ENCODE assay signal across 12 mouse cellular contexts in the genomic region with DNA sequence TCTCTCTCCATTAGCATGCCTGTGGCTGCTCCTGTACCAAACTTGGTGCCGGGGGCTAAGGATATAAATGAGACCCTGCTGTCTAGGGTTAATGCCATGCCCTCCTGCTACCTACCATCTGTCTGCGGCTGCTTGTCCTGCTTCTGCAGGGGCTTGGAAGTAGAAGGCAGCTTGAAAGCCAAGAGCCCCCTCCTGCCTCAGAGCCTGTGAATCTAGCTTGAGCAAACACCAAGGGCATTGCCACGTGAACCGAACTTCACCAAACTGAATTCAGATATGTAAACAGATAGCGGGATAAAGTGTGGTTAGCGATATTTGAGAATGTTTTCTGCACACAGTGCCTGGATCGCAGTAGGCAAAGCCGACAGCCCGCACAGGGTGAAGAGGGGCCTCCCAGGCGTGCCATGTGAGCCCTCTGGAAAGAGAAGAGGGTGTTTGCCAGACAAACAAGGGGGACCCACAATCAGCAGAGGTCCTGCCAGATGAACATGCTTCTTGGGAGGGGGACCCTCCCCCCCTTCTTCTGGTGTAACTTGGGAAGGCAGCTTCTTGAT.
A peak's percentile ranks its signal among the peaks of the same experiment; 100 is the strongest.
DNase-seq lines count a peak whose midpoint lies in the region; ATAC-seq lines count a peak whose summit lies in the region.
"Had no signal": no experiment of that assay in that cellular context is flagged by ENCODE, and none has a peak within 500 bp of the region (broad histone marks: within the 10 kb centered on the region; RNA-seq: fewer than 3 reads in every experiment).

No protein-coding gene starts in this region.

- DNase-seq in kidney, adult 11 months, result no peak
- no peak for DNase-seq in forebrain, embryonic 10.5 days (ENCODE audit: extremely low spot score, low spot score)
- no peak for DNase-seq in heart, postnatal 36 days
- DNase-seq in left cerebral cortex, postnatal 36 days (ENCODE audit: low spot score in 2 of 2), result no peak
- no peak for DNase-seq in layer of hippocampus, postnatal 25 days (ENCODE audit: extremely low spot score in 1 of 2, low spot score in 1 of 2)
- DNase-seq: cerebellum, adult 11 months; heart, postnatal 10 days; layer of hippocampus, adult 9-11 months had no signal

- H3K4me1 ChIP-seq in kidney, embryonic 16.5 days (ENCODE audit: insufficient read depth, low read length), result peaks cover 16% of the 10 kb centered on the region; the same call in 1 of the 2 replicates
- peaks cover 38% of the 10 kb centered on the region for H3K4me1 ChIP-seq in forebrain, embryonic 10.5 days
- peaks cover 29% of the 10 kb centered on the region for H3K4me1 ChIP-seq in hindbrain, embryonic 16.5 days (ENCODE audit: control insufficient read depth, insufficient read depth, low read depth, low read length)
- peaks cover 55% of the 10 kb centered on the region for H3K4me1 ChIP-seq in neural tube, embryonic 13.5 days (replicated peaks)

- intact Hi-C loops in heart, postnatal 36 days (cut with DNase I), result no loop called here
- intact Hi-C loops in left cerebral cortex, postnatal 36 days (cut with DNase I), result loop anchor here (10.0 kb wide), 1 partner anchor 72 kb away; no protein-coding TSS in a partner anchor

- H3K4me2 ChIP-seq in kidney, embryonic 16.5 days (replicated peaks; ENCODE audit: low read depth, low read length), result peak overlapping the region; percentile 21; the same call in 1 of the 2 replicates
- peak overlapping the region; percentile 22; the same call in 1 of the 2 replicates for H3K4me2 ChIP-seq in hindbrain, embryonic 16.5 days (ENCODE audit: low read length)
- H3K4me2 ChIP-seq in neural tube, embryonic 13.5 days, result no peak overlapping the region

- peaks cover 10% of the 10 kb centered on the region for H3K9me3 ChIP-seq in kidney, embryonic 16.5 days (ENCODE audit: low read length)
- peaks cover 8% of the 10 kb centered on the region for H3K9me3 ChIP-seq in forebrain, embryonic 10.5 days
- H3K9me3 ChIP-seq in hindbrain, embryonic 16.5 days (ENCODE audit: control insufficient read depth, low read length), result no peaks in the 10 kb centered on the region
- no peaks in the 10 kb centered on the region for H3K9me3 ChIP-seq in neural tube, embryonic 13.5 days

- ATAC-seq in kidney, embryonic 16.5 days (ENCODE audit: low FRiP score, low TSS enrichment), result no peak; the same call in 1 of the 2 replicates
- peak; percentile 82 for ATAC-seq in hindbrain, embryonic 16.5 days
- ATAC-seq in neural tube, embryonic 13.5 days (ENCODE audit: low read depth), result peak; percentile 68
- ATAC-seq: activated CD4-positive, CD25-positive, alpha-beta regulatory T cell, adult 4 months had no signal

- H3K27me3 ChIP-seq in kidney, embryonic 16.5 days (ENCODE audit: insufficient read depth, low read length), result no peaks in the 10 kb centered on the region
- H3K27me3 ChIP-seq in forebrain, embryonic 10.5 days (ENCODE audit: poor library complexity, severe bottlenecking), result no peaks in the 10 kb centered on the region
- H3K27me3 ChIP-seq in hindbrain, embryonic 16.5 days (replicated peaks; ENCODE audit: control insufficient read depth, insufficient read depth, low read length), result no peaks in the 10 kb centered on the region
- no peaks in the 10 kb centered on the region for H3K27me3 ChIP-seq in neural tube, embryonic 13.5 days

- peaks cover 7% of the 10 kb centered on the region for H3K36me3 ChIP-seq in kidney, embryonic 16.5 days (ENCODE audit: insufficient read depth, low read length)
- peaks cover 78% of the 10 kb centered on the region for H3K36me3 ChIP-seq in forebrain, embryonic 10.5 days (replicated peaks)
- H3K36me3 ChIP-seq in hindbrain, embryonic 16.5 days (ENCODE audit: control insufficient read depth, insufficient read depth, low read length), result no peaks in the 10 kb centered on the region
- peaks cover 16% of the 10 kb centered on the region for H3K36me3 ChIP-seq in neural tube, embryonic 13.5 days

- 0 out of 2 replicates have a peak overlapping the region, but pooled peaks have one; percentile 16 for H3K9ac ChIP-seq in kidney, embryonic 16.5 days (replicated peaks; ENCODE audit: low read length)
- no peak overlapping the region for H3K9ac ChIP-seq in hindbrain, embryonic 16.5 days (ENCODE audit: low read depth, low read length)
- H3K9ac ChIP-seq in neural tube, embryonic 13.5 days, result 0 out of 2 replicates have a peak overlapping the region, but pooled peaks have one; percentile 26

- no peak overlapping the region for H3K27ac ChIP-seq in kidney, embryonic 16.5 days (ENCODE audit: low read length)
- H3K27ac ChIP-seq in forebrain, embryonic 10.5 days, result peak overlapping the region; percentile 48
- peak overlapping the region; percentile 58 for H3K27ac ChIP-seq in hindbrain, embryonic 16.5 days (ENCODE audit: low read depth, low read length)
- peak overlapping the region; percentile 76 for H3K27ac ChIP-seq in neural tube, embryonic 13.5 days (replicated peaks)

- no peak overlapping the region for H3K4me3 ChIP-seq in kidney, embryonic 16.5 days (ENCODE audit: low read length)
- no peak overlapping the region for H3K4me3 ChIP-seq in forebrain, embryonic 10.5 days
- no peak overlapping the region for H3K4me3 ChIP-seq in hindbrain, embryonic 16.5 days (ENCODE audit: low read length)
- no peak overlapping the region for H3K4me3 ChIP-seq in neural tube, embryonic 13.5 days

- WGBS in kidney, embryonic 16.5 days, result 34% methylated on average over 10 of the region's 10 CpGs
- WGBS in forebrain, embryonic 10.5 days, result 80% methylated on average over 10 of the region's 10 CpGs
- WGBS in hindbrain, embryonic 16.5 days, result 34% methylated on average over 10 of the region's 10 CpGs
- 59% methylated on average over 10 of the region's 10 CpGs for WGBS in neural tube, embryonic 13.5 days
